Mouse (Mus musculus): ENCODE results near the gene Tnip1. TPM values are rescaled to one million over a fixed set of nuclear protein-coding genes. Genes with fewer than 3 reads are reported as not detected.

Tnip1 gene
- polyA plus RNA-seq, 1 experiment = 25.3 TPM

DNA sequence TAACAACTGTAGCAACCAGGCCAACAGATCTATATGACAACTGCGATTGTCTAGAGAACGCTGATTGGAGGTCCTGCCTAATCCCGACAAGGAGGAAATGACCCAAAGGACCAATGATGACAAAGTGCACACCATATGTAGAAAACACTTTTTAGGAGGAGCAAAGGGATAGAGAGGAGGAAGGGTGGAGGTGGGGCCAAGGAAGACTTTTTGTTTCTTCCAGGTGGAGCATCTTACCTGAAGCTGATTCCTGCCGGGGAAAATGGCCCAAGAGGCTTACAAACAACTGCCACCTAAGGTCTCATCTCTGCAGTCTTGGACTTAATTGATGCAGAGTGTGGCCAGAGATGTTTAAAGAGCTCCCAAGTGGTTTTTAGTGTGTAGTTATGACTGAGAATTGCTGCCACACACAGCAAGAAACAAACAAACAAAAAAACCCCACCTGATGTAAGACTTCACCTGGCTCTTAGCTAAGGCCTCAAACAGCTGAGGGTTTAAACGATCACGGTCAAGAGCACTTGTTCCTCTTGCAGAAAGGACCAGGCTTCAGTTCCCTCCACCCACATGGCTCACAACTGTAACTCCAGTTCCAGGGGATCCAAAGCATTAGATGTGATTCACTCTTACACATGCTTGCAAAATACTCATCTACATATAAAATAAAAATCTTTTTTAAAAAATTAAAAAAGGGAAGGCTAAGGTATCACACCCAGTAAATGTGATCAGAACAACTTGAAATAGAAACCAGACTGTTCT is 97.2 kb downstream of the Tnip1 start:
- H3K4me1 ChIP-seq (ENCODE audit: control insufficient read depth, insufficient read depth, low read length) = peaks cover 6% of the 10 kb centered on the region
- no peak for TF ChIP-seq POLR2A (IDR thresholded peaks at IDR 0.05; ENCODE audit: extremely low read depth, insufficient read depth, low read length)
- TF ChIP-seq CTCF (IDR thresholded peaks at IDR 0.05; ENCODE audit: extremely low read depth, insufficient read depth, low read length) = no peak
- H3K4me3 ChIP-seq (ENCODE audit: insufficient read depth, low read length) = peak overlapping the region; percentile 75
- no peak overlapping the region for H3K27ac ChIP-seq (ENCODE audit: insufficient read depth, low read length)

DNA sequence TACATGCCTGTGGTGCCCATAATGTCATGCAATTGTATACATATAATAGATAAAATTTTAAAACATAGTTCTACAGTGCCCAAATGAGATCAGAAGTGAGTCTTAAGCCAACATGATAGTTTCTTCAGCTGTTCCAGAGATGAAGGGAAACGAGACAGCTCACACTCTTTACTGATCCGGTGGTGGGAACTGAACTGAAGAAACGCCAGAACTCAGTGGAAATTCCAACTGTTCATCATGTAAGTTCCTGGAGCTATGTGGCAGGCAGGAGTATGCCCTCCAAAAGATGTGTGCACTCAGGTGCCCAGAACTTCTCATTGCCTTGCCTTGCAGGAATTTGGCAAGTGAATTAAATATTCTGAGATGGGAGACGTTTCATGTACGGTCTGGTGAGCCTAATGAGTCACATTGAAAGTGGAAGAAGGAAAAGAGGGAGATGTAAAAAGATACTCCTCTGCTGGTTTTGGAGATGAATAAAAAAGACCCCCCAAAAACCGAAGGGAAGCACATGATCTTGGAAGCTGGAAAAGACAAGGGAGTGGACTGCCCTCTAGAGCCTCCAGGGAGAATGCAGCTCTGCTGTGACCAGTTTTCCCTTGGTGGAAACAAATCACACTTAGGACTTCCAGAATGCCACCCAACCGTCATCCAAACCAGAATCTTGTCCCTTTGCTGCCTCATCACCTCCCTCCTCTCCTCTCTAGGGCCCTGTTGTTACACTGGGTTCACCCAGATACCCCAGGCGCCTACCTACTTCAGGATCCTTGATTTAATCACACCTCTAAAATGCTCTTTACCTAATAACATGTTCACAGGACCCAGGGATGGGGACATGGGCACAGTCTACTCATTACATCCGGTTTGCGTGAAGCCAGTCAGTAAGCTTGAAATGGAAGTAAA is 99.8 kb downstream of the Tnip1 start:
- no peak overlapping the region for H3K27ac ChIP-seq (ENCODE audit: insufficient read depth, low read length)
- no peaks in the 10 kb centered on the region for H3K4me1 ChIP-seq (ENCODE audit: control insufficient read depth, insufficient read depth, low read length)
- no peak for TF ChIP-seq POLR2A (IDR thresholded peaks at IDR 0.05; ENCODE audit: extremely low read depth, insufficient read depth, low read length)
- TF ChIP-seq CTCF (IDR thresholded peaks at IDR 0.05; ENCODE audit: extremely low read depth, insufficient read depth, low read length) = peak; percentile 93
- no peak overlapping the region for H3K4me3 ChIP-seq (ENCODE audit: insufficient read depth, low read length)

DNA sequence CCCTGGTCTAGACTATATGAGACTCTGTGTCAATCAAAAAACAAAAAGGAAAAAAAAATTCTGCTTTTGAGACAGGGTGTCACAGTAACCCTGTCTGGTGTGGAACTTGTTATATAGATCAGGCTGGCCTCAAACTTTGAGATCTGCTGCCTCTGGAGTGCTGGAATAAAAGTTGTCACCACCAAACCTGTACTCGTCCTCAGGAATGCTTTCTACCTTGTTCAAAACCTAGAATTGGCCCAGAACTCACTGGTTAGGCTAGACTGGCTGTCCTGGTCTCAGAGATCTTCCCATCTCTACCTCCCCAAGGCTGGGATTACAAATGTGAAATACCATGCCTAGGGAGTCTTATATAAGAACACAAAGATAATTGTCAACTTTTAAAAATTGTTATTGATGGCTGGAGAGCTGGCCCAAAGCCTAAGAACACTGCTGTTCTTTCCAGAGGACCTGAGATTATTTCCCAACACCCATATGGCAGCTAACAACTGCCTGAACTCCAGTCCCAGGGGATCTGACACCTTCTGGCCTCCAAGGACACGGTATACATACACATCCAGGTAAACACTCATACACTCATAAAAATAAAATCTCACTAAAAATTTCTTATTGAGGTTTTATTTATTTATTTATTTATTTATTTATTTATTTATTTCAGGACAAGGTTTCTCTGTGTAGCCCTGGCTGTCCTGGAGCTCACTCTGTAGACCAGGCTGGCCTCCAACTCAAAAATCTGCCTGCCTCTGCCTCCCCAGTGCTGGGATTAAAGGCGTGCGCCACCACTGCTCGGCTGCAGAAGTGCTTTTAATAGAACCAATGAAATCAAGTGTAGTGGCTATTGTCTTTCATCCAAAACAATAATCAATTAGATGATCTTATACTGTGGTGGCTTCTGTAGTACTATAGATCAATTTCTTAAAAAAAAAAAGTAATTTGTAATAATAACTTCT is 101.0 kb downstream of the Tnip1 start:
- TF ChIP-seq POLR2A (IDR thresholded peaks at IDR 0.05; ENCODE audit: extremely low read depth, insufficient read depth, low read length) = no peak
- no peak for TF ChIP-seq CTCF (IDR thresholded peaks at IDR 0.05; ENCODE audit: extremely low read depth, insufficient read depth, low read length)
- Histone ChIP-seq H3K4me1 (ENCODE audit: control insufficient read depth, insufficient read depth, low read length) (no peaks in the 10 kb centered on the region), H3K27ac (ENCODE audit: insufficient read depth, low read length) (no peak overlapping the region), H3K4me3 (ENCODE audit: insufficient read depth, low read length) (no peak overlapping the region)

Other genes with a start within 250 kb of the Tnip1 start
- 137 and 140 TPM in 2 replicates for gene Cdc42se2, start 175.2 kb downstream of the Tnip1 start, polyA plus RNA-seq (2012; rRNA removed)
- 24.4 and 25.1 TPM in 2 replicates for gene Lyrm7, start 102.0 kb downstream of the Tnip1 start, polyA plus RNA-seq (2012; rRNA removed)
- 532 and 541 TPM in 2 replicates for gene Hint1, start 96.5 kb downstream of the Tnip1 start, polyA plus RNA-seq (2012; rRNA removed)
- gene Gpx3, start 60.5 kb downstream of the Tnip1 start, polyA plus RNA-seq (2012; rRNA removed) = 4.1 and 5.9 TPM in 2 replicates
- gene Anxa6, start 70.5 kb upstream of the Tnip1 start, polyA plus RNA-seq (2012; rRNA removed) = 89.3 and 93.8 TPM in 2 replicates
- gene Ccdc69, start 115.2 kb upstream of the Tnip1 start, polyA plus RNA-seq (2012; rRNA removed) = 0.58 and 0.72 TPM in 2 replicates
- 44.2 and 44.4 TPM in 2 replicates for gene Gm2a, start 135.2 kb upstream of the Tnip1 start, polyA plus RNA-seq (2012; rRNA removed)
- gene Slc36a3, start 188.8 kb upstream of the Tnip1 start, polyA plus RNA-seq (2012; rRNA removed) = not detected in 2 replicates
- gene Slc36a2, start 222.2 kb upstream of the Tnip1 start, polyA plus RNA-seq (2012; rRNA removed) = 0.53 and 0.75 TPM in 2 replicates
- gene Slc36a1, start 241.4 kb upstream of the Tnip1 start, polyA plus RNA-seq (2012; rRNA removed) = 33.5 and 35.9 TPM in 2 replicates

All from cortical plate, adult 2 months (tissue).